Comparison of ENCODE assay signal across 20 mouse cellular contexts in the genomic region with DNA sequence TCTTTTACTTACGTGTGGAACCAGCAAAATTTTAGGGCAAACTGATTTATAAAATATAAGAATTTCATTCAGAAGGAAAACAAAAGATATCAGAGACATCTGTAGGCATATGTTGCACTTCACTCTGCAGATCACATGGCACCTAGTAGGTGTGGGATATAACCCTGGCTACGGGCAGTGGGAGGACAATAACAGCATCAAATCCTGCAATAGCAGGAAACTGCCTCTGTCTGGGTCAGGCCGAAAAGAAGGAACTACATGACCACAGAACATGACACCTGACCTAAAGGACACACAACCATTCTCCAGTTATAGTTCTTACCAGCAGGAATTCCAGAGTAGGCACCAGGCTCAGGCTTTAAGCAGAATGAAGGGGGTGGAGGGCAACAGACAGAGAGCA.
A peak's percentile ranks its signal among the peaks of the same experiment; 100 is the strongest.
DNase-seq lines count a peak whose midpoint lies in the region; ATAC-seq and TF ChIP-seq lines count a peak whose summit lies in the region.
"Had no signal": no experiment of that assay in that cellular context is flagged by ENCODE, and none has a peak within 500 bp of the region (broad histone marks: within the 10 kb centered on the region; RNA-seq: fewer than 3 reads in every experiment).

No protein-coding gene starts in this region.

- H3K9me3 ChIP-seq in liver, embryonic 12.5 days (replicated peaks), result 0 out of 2 replicates have a peak, but pooled peaks cover 3% of the 10 kb centered on the region
- 0 out of 2 replicates have a peak, but pooled peaks cover 2% of the 10 kb centered on the region for H3K9me3 ChIP-seq in liver, postnatal 0 days (ENCODE audit: low read length)
- H3K9me3 ChIP-seq in midbrain, embryonic 16.5 days (replicated peaks; ENCODE audit: control insufficient read depth, low read length, poor library complexity, severe bottlenecking), result no peaks in the 10 kb centered on the region
- no peaks in the 10 kb centered on the region for H3K9me3 ChIP-seq in midbrain, embryonic 13.5 days
- H3K9me3 ChIP-seq: embryonic facial prominence, embryonic 13.5 days; limb, embryonic 15.5 days had no signal

- no peak overlapping the region for H3K4me2 ChIP-seq in liver, embryonic 12.5 days
- H3K4me2 ChIP-seq in liver, postnatal 0 days (ENCODE audit: low read depth, low read length), result no peak overlapping the region
- H3K4me2 ChIP-seq in midbrain, embryonic 16.5 days (ENCODE audit: low read length), result no peak overlapping the region
- no peak overlapping the region for H3K4me2 ChIP-seq in midbrain, embryonic 13.5 days (replicated peaks)
- H3K4me2 ChIP-seq: embryonic facial prominence, embryonic 13.5 days; heart, embryonic 13.5 days; limb, embryonic 15.5 days; midbrain, embryonic 11.5 days had no signal

- peak overlapping the region; percentile 82 for H3K27ac ChIP-seq in liver, embryonic 12.5 days
- no peak overlapping the region for H3K27ac ChIP-seq in liver, postnatal 0 days (ENCODE audit: low read depth)
- H3K27ac ChIP-seq in midbrain, embryonic 16.5 days (ENCODE audit: low read length), result peak overlapping the region; percentile 26
- no peak overlapping the region for H3K27ac ChIP-seq in midbrain, embryonic 13.5 days
- H3K27ac ChIP-seq: embryonic facial prominence, embryonic 13.5 days; heart, embryonic 13.5 days; limb, embryonic 15.5 days had no signal

- no peak for ATAC-seq in liver, embryonic 12.5 days
- no peak for ATAC-seq in liver, postnatal 0 days
- peak; percentile 65 for ATAC-seq in midbrain, embryonic 16.5 days
- ATAC-seq in midbrain, embryonic 13.5 days, result no peak
- ATAC-seq: Patski had no signal

- H3K9ac ChIP-seq in liver, embryonic 12.5 days, result 0 out of 2 replicates have a peak overlapping the region, but pooled peaks have one; percentile 1
- H3K9ac ChIP-seq in liver, postnatal 0 days (replicated peaks), result no peak overlapping the region
- H3K9ac ChIP-seq in midbrain, embryonic 16.5 days (ENCODE audit: low read depth, low read length), result no peak overlapping the region
- no peak overlapping the region for H3K9ac ChIP-seq in midbrain, embryonic 13.5 days (replicated peaks)
- H3K9ac ChIP-seq: embryonic facial prominence, embryonic 13.5 days; heart, embryonic 13.5 days; limb, embryonic 15.5 days had no signal

- no peak for TF ChIP-seq CTCF in liver, postnatal 0 days (IDR thresholded peaks at IDR 0.05; ENCODE audit: low read depth)

- H3K27me3 ChIP-seq in liver, embryonic 12.5 days (replicated peaks), result no peaks in the 10 kb centered on the region
- no peaks in the 10 kb centered on the region for H3K27me3 ChIP-seq in liver, postnatal 0 days (ENCODE audit: insufficient read depth, low read length)
- no peaks in the 10 kb centered on the region for H3K27me3 ChIP-seq in midbrain, embryonic 16.5 days (ENCODE audit: control insufficient read depth, insufficient read depth, low read depth, low read length)
- H3K27me3 ChIP-seq in midbrain, embryonic 13.5 days, result no peaks in the 10 kb centered on the region
- H3K27me3 ChIP-seq: embryonic facial prominence, embryonic 13.5 days; heart, embryonic 13.5 days; limb, embryonic 15.5 days; Patski had no signal

- no peak for DNase-seq in liver, postnatal 0 days
- DNase-seq in lung, postnatal 36 days, result peak; percentile 49
- DNase-seq in retina, embryonic 14.5 days (ENCODE audit: low spot score), result no peak
- DNase-seq in adrenal gland, postnatal 10 days, result no peak
- DNase-seq: cerebellum, adult 9-11 months; gastrocnemius, postnatal 10 days; heart, adult 18-20 months; heart, postnatal 36 days; kidney, adult 2 months; kidney, postnatal 10 days; thymus, postnatal 25 days had no signal

- 69% methylated on average over 3 of the region's 3 CpGs for WGBS in liver, embryonic 12.5 days (ENCODE audit: insufficient replicate concordance)
- WGBS in liver, postnatal 0 days (ENCODE audit: insufficient replicate concordance), result 71% methylated on average over 3 of the region's 3 CpGs
- 55% methylated on average over 3 of the region's 3 CpGs for WGBS in midbrain, embryonic 16.5 days
- 69% methylated on average over 3 of the region's 3 CpGs for WGBS in midbrain, embryonic 13.5 days

- H3K4me3 ChIP-seq in liver, embryonic 12.5 days, result no peak overlapping the region
- H3K4me3 ChIP-seq in liver, postnatal 0 days (ENCODE audit: low read depth, low read length), result no peak overlapping the region
- H3K4me3 ChIP-seq in midbrain, embryonic 16.5 days (ENCODE audit: low read depth, low read length), result no peak overlapping the region
- no peak overlapping the region for H3K4me3 ChIP-seq in midbrain, embryonic 13.5 days (replicated peaks)
- H3K4me3 ChIP-seq: embryonic facial prominence, embryonic 13.5 days; heart, embryonic 13.5 days; limb, embryonic 15.5 days; myocyte had no signal

- TF ChIP-seq EP300 in liver, postnatal 0 days (IDR thresholded peaks at IDR 0.05; ENCODE audit: low read depth), result no peak

- H3K36me3 ChIP-seq in liver, embryonic 12.5 days, result peaks cover 6% of the 10 kb centered on the region
- H3K36me3 ChIP-seq in liver, postnatal 0 days (replicated peaks; ENCODE audit: insufficient read depth, low read length), result no peaks in the 10 kb centered on the region
- H3K36me3 ChIP-seq in midbrain, embryonic 16.5 days (ENCODE audit: control insufficient read depth, insufficient read depth, low read length), result no peaks in the 10 kb centered on the region
- H3K36me3 ChIP-seq in midbrain, embryonic 13.5 days, result no peaks in the 10 kb centered on the region
- H3K36me3 ChIP-seq: embryonic facial prominence, embryonic 13.5 days; limb, embryonic 15.5 days had no signal

- H3K4me1 ChIP-seq in liver, embryonic 12.5 days, result peaks cover 26% of the 10 kb centered on the region
- H3K4me1 ChIP-seq in liver, postnatal 0 days (ENCODE audit: insufficient read depth), result 0 out of 2 replicates have a peak, but pooled peaks cover 2% of the 10 kb centered on the region
- H3K4me1 ChIP-seq in midbrain, embryonic 16.5 days (ENCODE audit: control insufficient read depth, insufficient read depth, low read length), result peaks cover 15% of the 10 kb centered on the region
- peaks cover 19% of the 10 kb centered on the region for H3K4me1 ChIP-seq in midbrain, embryonic 13.5 days (replicated peaks)
- H3K4me1 ChIP-seq: limb, embryonic 15.5 days had no signal

Comparison
In these comparisons a context has a peak if more than half of its experiments do, and no peak if none do; other contexts are left out.
1. H3K27ac ChIP-seq: peak in liver, embryonic 12.5 days (single experiment) and midbrain, embryonic 16.5 days (single experiment); none in liver, postnatal 0 days (single experiment) and midbrain, embryonic 13.5 days (single experiment).